Mouse (Mus musculus) frontal cortex, adult (tissue): ENCODE measurements around the gene Per1.
A peak's percentile ranks its signal among the peaks of the same experiment; 100 is the strongest.

Source experiments
- ATAC-seq: cut with Nextera tagmentation; 2 replicates; pipeline ENCODE4 v1.9.2; 2017; ENCODE audit warnings: mild to moderate bottlenecking, moderate library complexity, mixed read lengths; ENCODE audit not compliant: low TSS enrichment

Gene Per1

DNA sequence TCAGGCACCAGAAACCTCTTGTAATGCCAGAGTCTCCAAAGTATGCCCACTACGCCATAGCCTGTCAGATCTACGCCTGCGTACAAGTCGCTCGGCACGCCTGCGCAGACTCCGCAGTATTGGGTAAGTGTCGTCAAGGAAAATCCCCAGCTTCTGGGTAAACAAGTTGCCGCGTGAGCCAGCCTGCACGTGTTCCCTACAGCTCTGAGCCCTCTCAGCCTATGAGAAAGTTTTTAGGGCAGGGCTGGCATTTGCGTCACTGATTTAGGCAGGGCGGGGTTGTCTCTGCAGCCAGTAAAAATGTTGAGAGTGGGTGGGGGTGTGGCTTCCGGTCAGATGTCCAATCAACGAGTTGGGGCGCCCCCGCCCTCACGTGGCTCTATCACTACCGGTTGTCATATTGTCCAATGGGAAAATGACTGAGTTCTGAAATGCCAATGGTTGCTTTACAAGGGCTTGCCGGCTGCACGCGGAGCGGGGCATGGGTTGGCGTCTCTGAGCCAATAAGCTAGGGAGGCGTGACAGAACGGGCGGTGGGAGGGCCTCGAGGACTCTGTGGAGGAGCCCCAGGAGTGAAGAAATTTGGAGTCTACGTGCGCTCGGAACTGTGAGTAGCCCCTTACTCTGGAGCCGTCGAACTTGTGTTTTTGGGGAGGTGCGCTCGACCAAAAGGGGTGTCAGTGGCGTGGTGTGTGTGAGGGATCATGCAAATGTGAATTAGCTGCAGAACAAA lies at the start of gene Per1:
Gene Per1, plus strand, starts transcription at position 521 of the 733 bp plus-strand sequence.
- peak; percentile 58 for ATAC-seq

DNA sequence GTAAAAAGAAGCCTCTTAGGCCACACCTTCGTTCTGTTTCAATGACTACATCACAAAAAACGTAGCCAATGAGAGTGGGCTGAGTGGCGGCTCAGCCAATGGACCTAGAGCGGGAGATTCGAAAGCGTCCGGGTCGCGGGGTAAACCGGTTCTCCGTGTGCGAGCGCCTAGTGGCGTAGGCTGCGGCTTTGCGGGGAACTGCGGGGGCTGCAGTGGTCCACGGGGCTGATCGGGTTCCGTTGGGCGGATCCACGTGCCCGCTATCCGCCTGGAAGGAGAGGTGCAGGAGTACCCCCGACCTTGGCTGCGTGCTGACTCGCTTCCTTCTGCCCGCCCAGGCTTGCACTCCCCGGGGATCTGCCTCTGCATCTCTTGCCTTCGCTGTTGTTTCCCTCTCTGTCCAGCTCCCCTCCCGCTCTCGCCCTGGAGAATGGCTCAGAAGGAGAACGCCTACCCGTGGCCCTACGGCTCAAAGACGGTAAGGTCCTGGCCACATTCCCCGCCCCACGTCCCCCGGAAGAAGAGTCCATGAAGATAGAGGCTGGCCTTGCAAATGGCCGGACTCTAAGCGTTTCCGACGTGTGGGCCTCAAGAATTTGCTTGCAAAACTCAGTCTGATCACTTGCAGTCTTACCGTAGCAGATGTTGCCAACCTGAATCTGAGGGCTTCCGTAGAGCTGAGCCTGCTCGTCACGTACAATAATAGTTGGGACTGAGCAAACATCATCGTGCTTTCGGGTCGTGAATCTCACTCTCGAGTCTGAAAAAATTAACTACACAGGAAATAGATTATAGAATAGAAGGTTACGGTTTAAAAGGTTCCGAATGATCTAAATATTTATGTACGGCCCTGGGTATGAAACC lies 49.3 kb upstream of the Per1 start, which contains the start of gene Aurkb:
Gene Aurkb, plus strand, starts transcription at position 117 of the 864 bp plus-strand sequence.
- ATAC-seq, result peak; percentile 64; the same call in 1 of the 2 replicates

- ATAC-seq, result no peak
These were observed 48.6 kb upstream of the Per1 start for GRCm38 (mm10) chr11:69046395-69046774.

- no peak for ATAC-seq
These were observed 47.4 kb upstream of the Per1 start for GRCm38 (mm10) chr11:69047592-69047991.

DNA sequence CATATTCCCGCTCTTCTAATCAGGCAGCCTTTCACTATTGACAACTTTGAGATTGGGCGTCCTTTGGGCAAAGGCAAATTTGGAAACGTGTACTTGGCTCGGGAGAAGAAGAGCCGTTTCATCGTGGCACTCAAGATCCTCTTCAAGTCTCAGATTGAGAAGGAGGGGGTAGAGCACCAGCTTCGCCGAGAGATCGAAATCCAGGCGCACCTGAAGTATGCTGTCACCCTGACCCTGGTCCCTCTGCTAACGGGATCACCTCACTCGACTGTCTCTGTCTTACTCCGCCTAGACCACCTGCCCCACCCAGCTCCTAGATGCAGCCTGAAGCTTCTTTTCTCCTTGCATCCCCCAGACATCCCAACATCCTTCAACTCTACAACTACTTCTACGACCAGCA lies 46.9 kb upstream of the Per1 start:
- no peak for ATAC-seq

- ATAC-seq, result no peak
These were observed 44.3 kb upstream of the Per1 start for GRCm38 (mm10) chr11:69050748-69051147.

GRCm38 (mm10) chr11:69051771-69052170 lies 43.2 kb upstream of the Per1 start:
- no peak for ATAC-seq

DNA sequence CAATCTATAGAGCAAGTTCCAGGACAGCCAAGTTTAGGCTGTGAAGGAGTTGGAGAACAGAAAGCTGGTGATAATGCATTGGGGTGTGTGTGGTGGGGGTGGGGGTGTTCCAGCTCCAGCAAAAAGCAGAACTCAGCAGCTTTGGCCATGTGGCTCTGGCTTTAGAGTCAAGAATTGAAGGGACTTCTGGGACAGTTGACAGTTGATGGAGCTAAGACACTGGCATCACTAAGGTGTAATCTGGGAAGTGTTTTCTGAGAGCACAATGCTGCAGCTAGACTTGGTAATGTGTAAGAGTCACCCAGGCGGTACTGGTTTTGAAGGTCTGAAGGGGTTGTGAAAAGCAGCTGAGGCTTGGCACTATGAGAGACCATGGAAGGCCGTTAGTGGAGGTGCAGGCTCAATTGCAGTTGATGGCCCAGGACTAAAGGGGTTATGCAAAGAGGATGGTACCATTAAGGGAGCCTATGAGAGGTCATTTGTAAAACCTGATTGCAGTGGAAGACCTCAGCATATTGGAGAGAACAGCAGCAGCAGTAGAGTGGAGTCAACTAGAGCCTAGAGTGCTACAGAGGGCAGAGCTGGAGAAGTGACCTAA lies 42.1 kb upstream of the Per1 start:
- ATAC-seq, result no peak

- no peak for ATAC-seq
These were observed 41.2 kb upstream of the Per1 start for GRCm38 (mm10) chr11:69053848-69054247.

DNA sequence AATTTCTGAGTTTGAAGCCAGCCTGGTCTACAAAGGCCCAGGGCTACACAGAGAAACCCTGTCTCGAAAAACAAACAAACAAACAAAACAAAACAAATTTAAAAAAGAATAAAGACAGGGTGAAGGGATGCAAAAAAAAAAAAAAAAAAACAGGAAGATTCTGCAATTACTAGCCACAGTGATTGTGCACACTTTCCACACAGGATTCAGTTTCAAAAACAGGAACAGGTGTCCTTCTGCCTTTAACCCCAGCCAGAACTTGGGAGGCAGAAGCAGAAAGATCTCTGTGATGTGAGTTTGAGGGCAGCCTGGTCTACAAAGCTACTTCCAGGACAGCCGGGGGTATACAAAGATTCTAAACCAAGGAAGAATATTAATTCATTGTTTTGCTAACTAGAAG lies 36.8 kb upstream of the Per1 start:
- ATAC-seq, result no peak

GRCm38 (mm10) chr11:69058729-69059356 lies 36.2 kb upstream of the Per1 start:
- peak; percentile 15; the same call in 1 of the 2 replicates for ATAC-seq

DNA sequence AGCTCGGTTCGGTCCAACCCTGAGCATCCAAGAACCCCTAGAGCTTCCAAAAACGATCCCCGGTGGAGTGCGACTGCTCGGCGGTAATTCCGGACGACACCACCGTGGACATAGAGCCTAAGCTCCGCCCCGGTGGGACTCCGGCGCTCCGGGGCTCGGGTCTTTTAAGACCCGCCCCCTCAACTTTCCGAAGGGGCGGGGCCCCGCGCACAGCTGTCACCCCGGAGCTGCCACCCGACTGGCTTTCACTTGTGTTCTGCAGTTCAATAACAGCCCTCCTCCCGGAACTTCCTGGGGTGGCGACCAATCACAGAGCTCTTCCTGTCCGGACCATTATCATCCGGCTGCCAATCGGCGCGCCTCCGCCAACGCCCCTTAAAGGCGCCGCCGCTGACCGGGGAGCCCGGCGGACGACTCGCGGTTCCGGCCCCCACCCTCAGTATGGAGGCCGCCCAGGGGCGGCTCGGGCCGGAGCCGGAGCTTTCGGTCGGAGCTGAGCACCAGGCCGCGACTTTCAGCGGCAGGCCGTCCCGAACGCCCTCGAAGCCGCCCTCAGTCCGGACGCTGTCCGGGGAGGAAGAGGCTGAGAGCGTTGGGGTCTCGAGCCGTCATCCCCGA lies 35.6 kb upstream of the Per1 start, which contains the start of gene Borcs6:
Gene Borcs6, plus strand, starts transcription at position 361 of the 618 bp plus-strand sequence.
- peak; percentile 89 for ATAC-seq

DNA sequence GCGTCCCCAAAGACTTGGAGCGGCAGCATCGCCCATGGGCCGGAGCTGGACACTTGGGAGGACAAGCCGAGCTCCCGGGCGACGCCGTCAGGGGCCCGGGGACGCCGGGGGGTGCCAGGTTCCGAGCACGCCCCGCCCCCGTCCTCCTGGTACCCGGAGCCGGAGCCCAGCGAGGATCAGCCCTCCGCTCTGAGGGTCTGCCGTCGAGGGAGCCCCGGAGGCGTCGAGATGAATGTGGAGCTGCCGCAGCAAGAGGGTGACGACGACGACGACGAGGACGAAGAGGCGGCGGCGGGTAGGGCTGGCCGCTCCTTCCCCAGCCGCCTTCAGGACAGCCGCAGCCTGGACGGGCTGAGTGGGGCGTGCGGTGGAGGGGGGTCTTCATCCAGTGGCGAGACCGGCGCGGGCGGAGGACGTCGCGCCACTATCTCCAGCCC lies 35.0 kb upstream of the Per1 start:
- ATAC-seq, result peak; percentile 3; the same call in 1 of the 2 replicates

DNA sequence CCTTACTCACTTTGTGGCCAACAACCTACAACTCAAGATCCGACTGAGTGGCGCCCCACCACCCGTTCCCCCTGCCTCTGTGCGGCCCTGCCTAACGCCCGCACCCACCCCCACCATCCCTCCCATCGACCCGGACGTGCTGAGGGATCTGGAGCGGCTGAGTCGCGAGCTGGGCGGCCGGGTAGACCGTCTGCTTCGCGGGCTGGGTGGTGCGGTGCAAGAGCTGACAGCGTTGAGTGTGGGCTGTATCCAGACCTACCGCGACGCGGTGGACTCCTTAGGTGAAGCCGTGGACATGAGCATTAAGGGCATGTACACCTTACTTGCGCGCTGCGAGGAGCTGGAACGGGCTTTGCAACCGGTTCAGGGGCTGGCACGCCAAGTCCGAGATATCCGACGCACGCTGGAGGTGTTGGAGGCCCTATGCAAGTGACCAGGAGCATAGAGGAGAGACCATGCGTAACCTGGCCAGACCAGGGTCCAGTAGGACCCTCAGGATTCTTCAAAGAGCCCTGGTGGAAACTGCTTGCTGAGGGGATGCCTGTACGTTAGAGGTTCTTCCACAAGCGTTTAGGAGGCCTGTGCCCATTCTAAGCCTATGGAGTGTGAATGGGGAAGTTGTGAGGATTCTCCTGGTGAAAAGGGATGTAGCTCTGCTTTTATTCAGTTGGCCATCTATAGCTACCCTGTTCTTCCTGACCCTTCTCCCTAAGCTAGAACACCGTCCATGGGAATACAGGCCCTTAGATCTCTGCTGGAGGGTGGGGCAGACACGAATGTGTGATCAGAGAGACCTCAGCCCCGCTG lies 34.4 kb upstream of the Per1 start:
- ATAC-seq, result no peak

- ATAC-seq, result no peak
These were observed 33.6 kb upstream of the Per1 start for GRCm38 (mm10) chr11:69061255-69061912.

- ATAC-seq, result no peak
These were observed 32.7 kb upstream of the Per1 start for GRCm38 (mm10) chr11:69062194-69062760.

DNA sequence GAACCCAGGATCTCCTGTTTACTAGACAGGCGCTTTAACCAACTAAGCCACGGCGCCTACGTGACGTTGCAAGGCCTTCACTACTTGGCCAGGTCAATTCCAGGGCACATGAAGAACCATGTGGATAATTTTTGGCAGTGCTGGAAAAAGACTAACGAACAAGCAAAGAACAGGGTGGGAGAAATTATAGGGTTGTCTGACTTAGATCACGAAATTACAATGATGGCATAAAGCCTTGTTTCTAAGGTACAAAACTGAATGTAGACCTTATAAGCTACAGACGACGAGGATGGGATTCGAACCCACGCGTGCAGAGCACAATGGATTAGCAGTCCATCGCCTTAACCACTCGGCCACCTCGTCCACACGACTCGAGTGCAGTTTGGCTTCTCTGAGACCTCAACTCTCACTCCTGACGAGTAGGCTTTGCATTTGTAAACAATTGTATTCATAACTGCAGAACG lies 32.2 kb upstream of the Per1 start:
- no peak for ATAC-seq

GRCm38 (mm10) chr11:69063413-69064201 lies 31.4 kb upstream of the Per1 start:
- ATAC-seq, result no peak
